Mouse (Mus musculus): ENCODE measurements at regions not wholly inside any gene's neighbourhood (a gene's known extent, or its start where the extent isn't known, plus 50 kb on each side); places are given as distances from the start of the nearest gene placed in this dataset.

DNA sequence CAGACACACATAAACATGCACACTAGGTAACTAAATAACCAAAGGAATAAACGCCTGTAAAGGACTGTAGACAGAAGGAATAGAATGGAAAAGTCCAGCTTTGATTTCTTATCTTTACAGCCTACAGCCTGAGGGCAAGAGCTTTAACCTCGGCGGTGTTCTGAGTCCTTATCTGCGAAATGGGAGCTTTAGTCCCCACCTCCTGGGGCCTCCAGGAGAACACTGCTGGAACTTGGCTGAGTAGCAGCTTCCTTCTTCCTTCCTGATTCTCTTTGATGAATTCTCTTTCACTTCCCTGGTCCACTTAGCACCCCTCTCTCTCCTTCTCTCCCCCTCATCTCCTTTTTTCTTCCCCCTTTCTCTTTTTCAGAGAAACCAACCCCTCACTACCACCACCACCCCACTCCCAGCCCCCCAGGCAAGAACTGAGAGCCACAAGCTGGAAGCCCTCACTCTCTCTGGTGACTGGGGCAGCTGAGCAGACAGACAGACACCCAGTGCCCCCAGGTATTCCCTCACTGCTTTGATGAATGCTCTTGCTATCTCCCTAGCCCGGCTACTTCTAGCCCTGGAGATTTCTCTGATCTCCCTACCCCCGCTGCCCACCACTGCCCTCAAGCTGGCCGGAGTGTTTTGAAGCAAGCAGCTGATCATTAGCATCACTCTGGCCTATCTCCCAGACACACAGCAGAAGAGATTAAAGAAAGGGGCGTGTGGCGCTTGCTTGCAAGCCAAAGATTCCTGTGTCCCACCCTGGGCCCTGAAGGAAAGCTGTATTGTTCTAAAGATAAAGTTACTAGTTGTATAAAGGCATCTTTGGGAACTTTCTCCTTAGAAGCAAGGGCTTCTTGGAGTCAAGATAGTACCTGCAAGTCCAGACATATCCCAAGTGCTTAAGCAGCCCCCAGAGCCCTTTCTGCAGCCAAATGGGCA is 81.9 kb upstream of the Tbx3 start:
- no peak for DNase-seq

DNA sequence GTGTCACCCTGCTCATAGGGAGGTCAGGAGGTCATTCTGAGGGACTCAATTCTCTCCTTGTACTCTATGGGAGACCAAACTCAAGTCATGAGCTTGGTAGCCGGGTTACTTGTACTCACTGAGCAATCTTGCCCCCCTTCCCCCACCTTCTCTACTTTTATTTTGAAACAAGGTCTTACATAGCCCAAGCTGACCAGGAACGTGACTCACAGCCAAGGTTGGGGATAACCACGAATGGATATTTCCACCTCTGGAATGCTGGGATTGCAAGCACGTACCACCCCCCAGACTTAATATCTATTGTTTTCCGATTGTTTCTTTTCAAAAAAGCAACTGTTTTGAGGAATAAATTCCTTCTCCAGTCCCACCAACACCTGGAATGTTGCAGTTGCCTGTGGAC is 79.2 kb upstream of the Tbx3 start:
- DNase-seq, result no peak

GRCm38 (mm10) chr5:119592891-119593290 is 77.6 kb upstream of the Tbx3 start:
- DNase-seq, result no peak

DNA sequence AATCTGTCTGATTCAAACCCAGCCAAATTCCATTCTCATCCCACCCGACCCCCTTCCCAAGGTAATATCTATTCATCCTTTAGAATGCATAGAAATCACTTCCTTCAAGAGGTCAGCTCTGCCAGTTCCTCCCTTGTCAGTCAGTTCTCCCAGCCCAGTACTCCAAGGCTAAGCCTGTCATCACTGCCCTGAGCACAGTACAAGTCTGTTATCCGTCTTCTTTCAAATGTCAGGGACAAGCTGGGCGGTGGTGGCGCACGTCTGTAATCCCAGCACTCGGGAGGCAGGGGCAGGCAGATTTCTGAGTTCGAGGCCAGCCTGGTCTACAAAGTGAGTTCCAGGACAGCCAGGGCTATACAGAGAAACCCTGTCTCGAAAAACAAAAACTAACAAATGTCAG is 75.9 kb upstream of the Tbx3 start:
- DNase-seq, result no peak

- no peak for DNase-seq
Observed at GRCm38 (mm10) chr5:119596295-119596993, 74.0 kb upstream of the Tbx3 start.

- DNase-seq, result no peak
Observed at GRCm38 (mm10) chr5:119596994-119597391, 73.5 kb upstream of the Tbx3 start.

- no peak for DNase-seq
Observed at GRCm38 (mm10) chr5:119597530-119597929, 72.9 kb upstream of the Tbx3 start.

DNA sequence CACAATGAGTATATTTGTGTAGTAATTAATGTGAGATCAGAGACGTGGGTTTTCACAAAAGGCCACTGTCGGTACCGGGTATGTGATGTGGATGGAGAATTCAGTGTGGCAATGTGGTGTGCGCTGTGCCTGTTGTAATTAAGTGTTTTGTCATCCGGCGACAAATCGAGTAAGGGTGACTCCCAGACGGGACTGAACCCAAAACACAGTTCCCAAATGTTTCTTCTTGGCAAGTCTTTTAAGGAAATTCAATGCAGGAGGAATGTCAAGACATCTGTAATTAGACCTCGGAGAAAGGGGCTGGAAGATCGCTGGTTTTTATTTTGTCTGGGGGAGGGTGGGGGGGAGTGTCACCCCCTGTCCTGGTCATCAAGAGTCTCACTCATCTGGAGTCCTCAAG is 72.3 kb upstream of the Tbx3 start:
- DNase-seq, result no peak

DNA sequence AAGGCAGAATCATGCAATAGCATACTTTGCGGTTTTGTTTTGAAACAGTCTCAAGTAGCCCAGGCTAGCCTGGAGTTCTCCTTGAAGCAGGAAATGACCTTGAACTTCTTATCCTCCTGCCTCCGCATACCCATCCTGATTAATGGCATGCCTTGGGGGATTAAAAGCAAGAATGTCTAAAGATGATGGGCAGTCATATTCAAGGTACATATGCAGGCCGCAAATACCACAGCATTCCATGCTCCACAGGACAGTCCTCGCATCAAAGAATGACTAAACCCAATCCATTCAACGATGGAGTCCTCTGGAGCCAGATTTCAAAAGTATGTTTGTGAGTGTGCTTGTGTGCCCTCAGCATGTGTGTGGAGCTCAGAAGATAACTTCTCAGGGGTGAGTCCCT is 69.1 kb upstream of the Tbx3 start:
- no peak for DNase-seq

GRCm38 (mm10) chr5:119602001-119602400 is 68.5 kb upstream of the Tbx3 start:
- DNase-seq, result no peak

DNA sequence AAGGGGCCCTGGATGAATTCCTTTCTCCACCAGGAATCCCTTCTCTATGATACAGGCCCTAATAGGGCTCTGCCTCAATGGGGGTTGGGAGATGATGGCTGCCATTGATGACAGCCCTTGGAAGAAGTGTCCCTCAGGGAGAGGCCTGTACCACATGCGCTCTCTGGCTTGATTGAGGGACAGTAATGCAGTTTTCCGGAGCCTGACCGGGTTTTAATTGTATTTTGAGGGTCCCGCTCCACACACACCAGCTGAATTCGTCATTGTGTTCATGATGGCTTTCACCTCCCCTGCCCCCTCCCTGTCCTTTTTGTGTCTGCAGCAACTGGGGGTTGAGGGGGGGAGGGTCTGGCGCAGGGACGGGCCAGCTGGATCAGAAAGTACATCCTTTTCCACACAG is 65.0 kb upstream of the Tbx3 start:
- DNase-seq, result peak; percentile 34

GRCm38 (mm10) chr5:119613413-119613812 is 57.1 kb upstream of the Tbx3 start:
- DNase-seq, result peak; percentile 47

DNA sequence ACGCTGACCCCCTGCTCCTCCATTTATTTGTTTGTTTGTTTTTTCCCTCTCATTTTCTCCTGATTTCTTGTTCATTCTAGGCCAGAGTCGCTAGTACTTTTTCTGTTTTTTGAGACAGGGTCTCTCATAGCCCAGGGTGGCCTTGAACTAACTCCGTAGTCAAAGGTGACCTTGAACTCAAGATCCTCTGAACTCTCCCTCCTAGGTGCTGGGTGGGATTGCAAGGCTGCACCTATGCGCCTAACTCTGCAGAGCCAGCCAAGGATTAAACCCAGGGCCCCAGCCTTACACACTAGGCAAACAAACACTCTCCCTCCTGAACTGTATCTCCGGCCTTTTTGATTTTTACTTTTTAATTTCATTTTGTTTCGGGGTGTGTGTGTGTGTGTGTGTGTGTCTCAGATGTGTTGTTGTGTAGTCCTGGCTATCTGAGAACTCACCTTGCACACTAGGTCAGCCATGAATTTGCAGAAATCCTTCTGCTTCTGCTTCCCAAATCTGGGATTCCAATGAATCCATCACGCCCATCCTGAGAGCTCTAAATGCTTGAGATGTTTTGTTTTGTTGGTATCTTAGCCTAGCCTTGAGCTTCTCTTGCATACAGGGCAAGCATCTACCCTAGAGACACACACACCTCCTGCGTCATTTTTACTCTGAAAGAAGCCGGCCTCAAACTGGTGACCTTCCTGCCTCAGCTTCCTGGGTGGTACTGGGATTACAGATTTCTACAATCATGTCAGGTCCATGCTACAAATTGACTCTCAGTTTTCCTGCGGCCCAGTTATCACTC is 56.3 kb upstream of the Tbx3 start:
- no peak for DNase-seq

- no peak for DNase-seq
Observed at GRCm38 (mm10) chr5:119615681-119616080, 54.8 kb upstream of the Tbx3 start.

- no peak for DNase-seq
Observed at GRCm38 (mm10) chr5:119617856-119618255, 52.6 kb upstream of the Tbx3 start.

- DNase-seq, result no peak
Observed at GRCm38 (mm10) chr5:119619906-119620305, 50.6 kb upstream of the Tbx3 start.

Data from kidney, postnatal 10 days (tissue).